Mouse (Mus musculus) midbrain, embryonic 16.5 days (tissue): Measurements from ENCODE around the gene Tchhl1. TPM values are rescaled to one million over a fixed set of nuclear protein-coding genes. Genes with fewer than 3 reads are reported as not detected.

Experiments used
- ATAC-seq: fragments of 200-750 bp; cut with Nextera tagmentation; 2 replicates; pipeline ENCODE4 v1.8.0; 2017; ENCODE audit warnings: moderate TSS enrichment
- H3K27ac ChIP-seq: fragments of 300-500 bp; sonication (generic); 2 replicates; pipeline ENCODE4 v1.5.1; 2014; ENCODE audit warnings: mild to moderate bottlenecking, low read length, mixed read lengths
- H3K27me3 ChIP-seq: fragments of 300-500 bp; sonication (generic); 2 replicates; pipeline ENCODE4 v1.6.1; 2014; ENCODE audit warnings: low read depth, low read length, mixed read lengths; ENCODE audit not compliant: control insufficient read depth, insufficient read depth
- H3K36me3 ChIP-seq: fragments of 300-500 bp; sonication (generic); 2 replicates; pipeline ENCODE4 v1.6.1; 2014; ENCODE audit warnings: mild to moderate bottlenecking, low read length, moderate library complexity, mixed read lengths; ENCODE audit not compliant: control insufficient read depth, insufficient read depth
- H3K4me1 ChIP-seq: fragments of 300-500 bp; sonication (generic); 2 replicates; pipeline ENCODE4 v1.6.1; 2014; ENCODE audit warnings: mild to moderate bottlenecking, low read length, mixed read lengths; ENCODE audit not compliant: control insufficient read depth, insufficient read depth
- H3K4me2 ChIP-seq: fragments of 300-500 bp; sonication (generic); 2 replicates; pipeline ENCODE4 v1.6.1; 2014; ENCODE audit warnings: mild to moderate bottlenecking, low read length, mixed read lengths
- H3K4me3 ChIP-seq: fragments of 300-500 bp; sonication (generic); 2 replicates; pipeline ENCODE4 v1.5.1; 2014; ENCODE audit warnings: low read depth, mild to moderate bottlenecking, low read length, moderate library complexity, mixed read lengths
- H3K9ac ChIP-seq: fragments of 300-500 bp; sonication (generic); 2 replicates; pipeline ENCODE4 v1.6.1; 2014; ENCODE audit warnings: low read depth, low read length, mixed read lengths
- H3K9me3 ChIP-seq: fragments of 300-500 bp; sonication (generic); replicated peaks from 2 replicates; pipeline ENCODE4 v1.6.1; 2014; ENCODE audit warnings: mild to moderate bottlenecking, low read length, mixed read lengths; ENCODE audit not compliant: control insufficient read depth, poor library complexity, severe bottlenecking
- WGBS: fragments of 180-500 bp; shearing (Covaris S2); extraction: QIAGEN DNeasy Blood & Tissue Kit; methylation state at CpG from one replicate; pipeline ENCODE4 v1.1.7; 2014; 5-methylcytosine and 5-hydroxymethylcytosine counted together
- microRNA-seq: library from miRNA; unstranded; fragments of <30 nt; microRNA quantifications from one replicate; pipeline ENCODE4, GENCODE M21; 2017
- polyA plus RNA-seq: library from polyadenylated mRNA; unstranded; fragments of >200 nt; fragmentation: Nextera tagmentation; extraction: Ambion mirVana; gene quantifications from 2 replicates; pipeline ENCODE4 v1.2.1, GENCODE M21; 2015

Tchhl1 gene
- polyA plus RNA-seq, 1 experiment from 2014 or later, result not detected

DNA sequence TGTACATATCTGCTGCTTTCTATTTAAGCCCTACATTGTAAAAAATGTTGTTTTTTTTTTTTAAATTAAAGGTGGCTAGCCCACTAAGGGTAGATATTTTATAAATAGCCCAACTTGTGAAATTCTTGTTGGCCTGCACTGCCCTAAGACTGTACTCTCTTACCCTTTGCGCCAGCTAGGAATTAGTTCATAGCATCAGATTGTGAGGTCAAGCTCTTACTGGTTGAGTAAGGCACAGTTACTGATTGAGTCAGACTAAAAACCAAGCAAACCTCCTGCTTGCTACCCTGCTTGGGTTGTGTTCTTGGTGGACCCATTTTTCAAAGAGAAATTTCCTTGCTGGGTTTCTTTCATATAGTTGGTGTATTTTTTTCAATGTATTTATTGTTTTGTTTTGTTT, 43.2 kb downstream of the Tchhl1 start:
- ATAC-seq, result no peak
- Histone ChIP-seq H3K9ac (no peak overlapping the region), H3K27ac (no peak overlapping the region), H3K4me3 (no peak overlapping the region), H3K36me3 (no peaks in the 10 kb centered on the region), H3K4me2 (no peak overlapping the region), H3K4me1 (no peaks in the 10 kb centered on the region), H3K9me3 (no peaks in the 10 kb centered on the region; the same call in 1 of the 2 replicates), H3K27me3 (no peaks in the 10 kb centered on the region)
- 100% methylated on average over 1 of the region's 1 CpGs for WGBS

- no peak overlapping the region for H3K27ac ChIP-seq
- no peaks in the 10 kb centered on the region for H3K36me3 ChIP-seq
- H3K4me3 ChIP-seq, result no peak overlapping the region
- H3K27me3 ChIP-seq, result no peaks in the 10 kb centered on the region
- 73% methylated on average over 7 of the region's 7 CpGs for WGBS
- H3K9me3 ChIP-seq, result no peaks in the 10 kb centered on the region
- H3K4me1 ChIP-seq, result no peaks in the 10 kb centered on the region
- no peak overlapping the region for H3K9ac ChIP-seq
- H3K4me2 ChIP-seq, result no peak overlapping the region
- no peak for ATAC-seq
Measured at GRCm38 (mm10) chr3:93512386-93513101, 44.0 kb downstream of the Tchhl1 start.

DNA sequence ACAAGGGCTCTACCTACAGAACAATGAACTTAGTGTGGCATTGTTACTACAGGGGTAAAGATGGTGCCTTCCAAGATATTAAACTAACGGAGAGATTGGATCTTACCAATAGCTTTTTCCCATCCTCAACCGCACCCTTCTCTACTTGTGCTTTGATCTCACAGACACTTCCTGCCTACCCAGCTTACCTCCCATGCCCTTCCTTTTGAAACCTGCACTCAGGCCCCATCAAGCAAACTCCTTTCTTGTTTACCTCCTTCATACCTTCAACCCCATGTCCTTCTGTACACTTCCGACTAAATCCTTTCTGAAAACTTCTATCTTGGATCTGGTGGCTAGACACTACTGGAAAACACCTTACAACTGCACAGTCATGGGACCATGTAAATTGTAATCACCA, 46.1 kb downstream of the Tchhl1 start:
- 94% methylated on average over 3 of the region's 3 CpGs for WGBS
- Histone ChIP-seq H3K4me3 (no peak overlapping the region), H3K36me3 (no peaks in the 10 kb centered on the region), H3K4me2 (no peak overlapping the region), H3K4me1 (no peaks in the 10 kb centered on the region), H3K27me3 (no peaks in the 10 kb centered on the region), H3K27ac (no peak overlapping the region), H3K9ac (no peak overlapping the region), H3K9me3 (no peaks in the 10 kb centered on the region)
- ATAC-seq, result no peak

GRCm38 (mm10) chr3:93517343-93517742, 48.8 kb downstream of the Tchhl1 start:
- H3K4me1 ChIP-seq, result peaks cover 3% of the 10 kb centered on the region; the same call in 1 of the 2 replicates
- no peaks in the 10 kb centered on the region for H3K27me3 ChIP-seq
- no peak overlapping the region for H3K27ac ChIP-seq
- no peak overlapping the region for H3K9ac ChIP-seq
- H3K4me3 ChIP-seq, result no peak overlapping the region
- no peak overlapping the region for H3K4me2 ChIP-seq
- 93% methylated on average over 2 of the region's 2 CpGs for WGBS
- no peaks in the 10 kb centered on the region for H3K36me3 ChIP-seq
- no peaks in the 10 kb centered on the region for H3K9me3 ChIP-seq
- ATAC-seq, result no peak

- peak; percentile 7; the same call in 1 of the 2 replicates for ATAC-seq
- Histone ChIP-seq H3K9ac (no peak overlapping the region), H3K27ac (no peak overlapping the region), H3K36me3 (no peaks in the 10 kb centered on the region), H3K9me3 (no peaks in the 10 kb centered on the region), H3K27me3 (no peaks in the 10 kb centered on the region), H3K4me1 (peaks cover 3% of the 10 kb centered on the region; the same call in 1 of the 2 replicates), H3K4me2 (peak overlapping the region; percentile 93), H3K4me3 (peak overlapping the region; percentile 54)
- WGBS, result 57% methylated on average over 5 of the region's 5 CpGs
Measured at GRCm38 (mm10) chr3:93519856-93520329, 51.3 kb downstream of the Tchhl1 start.

- H3K4me1 ChIP-seq, result peaks cover 3% of the 10 kb centered on the region; the same call in 1 of the 2 replicates
- ATAC-seq, result peak; percentile 90
- H3K27me3 ChIP-seq, result no peaks in the 10 kb centered on the region
- H3K27ac ChIP-seq, result no peak within 1 kb of the TSS
- no peaks in the 10 kb centered on the region for H3K36me3 ChIP-seq
- H3K4me2 ChIP-seq, result peak within 1 kb of the TSS; percentile 93
- no peaks in the 10 kb centered on the region for H3K9me3 ChIP-seq
- H3K4me3 ChIP-seq, result peak within 1 kb of the TSS; percentile 54
- WGBS, result under 1% methylated on average over 38 of the region's 38 CpGs
- H3K9ac ChIP-seq, result peak within 1 kb of the TSS; percentile 69
Measured at GRCm38 (mm10) chr3:93520330-93521193, 52.0 kb downstream of the Tchhl1 start, which contains the start of gene S100a11. Gene S100a11 (plus strand): TSS chr3:93520488.

Small RNA genes within 50 kb of the gene (microRNA-seq; reads per million reads assigned to microRNA genes)
- gene Gm22752, result not detected

Other genes with a start within 250 kb of the Tchhl1 start
- gene Flg, start 195.2 kb upstream of the Tchhl1 start, polyA plus RNA-seq, result not detected in 2 replicates
- gene Hrnr, start 149.0 kb upstream of the Tchhl1 start, polyA plus RNA-seq, result not detected in 2 replicates
- gene Rptn, start 75.1 kb upstream of the Tchhl1 start, polyA plus RNA-seq, result not detected in 2 replicates
- gene Tchh, start 26.4 kb upstream of the Tchhl1 start, polyA plus RNA-seq, result 1.1 and 1.2 TPM in 2 replicates
- 135 and 141 TPM in 2 replicates for gene S100a11, start 51.7 kb downstream of the Tchhl1 start, polyA plus RNA-seq
- 87.0 and 107 TPM in 2 replicates for gene S100a10, start 86.3 kb downstream of the Tchhl1 start, polyA plus RNA-seq
- gene Tdpoz2, start 183.9 kb downstream of the Tchhl1 start, polyA plus RNA-seq, result not detected in 2 replicates
- not detected in 2 replicates for gene Tdpoz1, start 207.6 kb downstream of the Tchhl1 start, polyA plus RNA-seq
- gene Gm37596, start 224.3 kb downstream of the Tchhl1 start, polyA plus RNA-seq, result not detected in 2 replicates